Mouse (Mus musculus) intestine, postnatal 0 days (tissue): Measurements from ENCODE around the gene Bmf. TPM values are rescaled to one million over a fixed set of nuclear protein-coding genes. Genes with fewer than 3 reads are reported as not detected.
A peak's percentile ranks its signal among the peaks of the same experiment; 100 is the strongest.

Experiments
- ATAC-seq: fragments of 200-750 bp; cut with Nextera tagmentation; 2 replicates; pipeline ENCODE4 v1.8.0; 2017; ENCODE audit warnings: mild to moderate bottlenecking, moderate TSS enrichment, moderate library complexity
- H3K27ac ChIP-seq: fragments of 300-500 bp; sonication (generic); 2 replicates; pipeline ENCODE4 v1.5.1; 2014; ENCODE audit warnings: mild to moderate bottlenecking, low read depth, low read length, moderate library complexity
- H3K27me3 ChIP-seq: fragments of 300-500 bp; sonication (generic); replicated peaks from 2 replicates; pipeline ENCODE4 v1.6.1; 2014; ENCODE audit warnings: low read length, mixed read lengths; ENCODE audit not compliant: control insufficient read depth, insufficient read depth
- H3K36me3 ChIP-seq: fragments of 300-500 bp; sonication (generic); 2 replicates; pipeline ENCODE4 v1.6.1; 2014; ENCODE audit warnings: mild to moderate bottlenecking, moderate library complexity; ENCODE audit not compliant: control insufficient read depth, insufficient read depth
- H3K4me1 ChIP-seq: fragments of 300-500 bp; sonication (generic); replicated peaks from 2 replicates; pipeline ENCODE4 v1.6.1; 2014; ENCODE audit warnings: antibody characterized with exemption, low read length, mixed read lengths; ENCODE audit not compliant: control insufficient read depth, insufficient read depth
- H3K4me2 ChIP-seq: fragments of 300-500 bp; sonication (generic); replicated peaks from 2 replicates; pipeline ENCODE4 v1.6.1; 2014; ENCODE audit warnings: low read depth, mild to moderate bottlenecking, moderate library complexity
- H3K4me3 ChIP-seq: fragments of 300-500 bp; sonication (generic); 2 replicates; pipeline ENCODE4 v1.5.1; 2014; ENCODE audit warnings: low read depth, low read length
- H3K9ac ChIP-seq: fragments of 300-500 bp; sonication (generic); 2 replicates; pipeline ENCODE4 v1.6.1; 2014; ENCODE audit warnings: mild to moderate bottlenecking, low read depth, low read length
- H3K9me3 ChIP-seq: fragments of 300-500 bp; sonication (generic); 2 replicates; pipeline ENCODE4 v1.6.1; 2016; ENCODE audit warnings: mixed run types; ENCODE audit not compliant: control insufficient read depth
- CTCF ChIP-seq: sonication (generic); IDR thresholded peaks from 2 replicates; pipeline ENCODE4 v1.5.1; 2016; ENCODE audit warnings: low read depth, mild to moderate bottlenecking, control low read depth, antibody characterized with exemption, moderate library complexity
- WGBS: fragments of 180-500 bp; shearing (Covaris S2); extraction: QIAGEN DNeasy Blood & Tissue Kit; methylation state at CpG from one replicate; pipeline ENCODE4 v1.1.7; 2014; 5-methylcytosine and 5-hydroxymethylcytosine counted together
- polyA plus RNA-seq: library from polyadenylated mRNA; unstranded; fragments of >200 nt; fragmentation: Nextera tagmentation; extraction: Ambion mirVana; gene quantifications from 2 replicates; pipeline ENCODE4 v1.2.1, GENCODE M21; 2015

Gene Bmf
- polyA plus RNA-seq, 1 experiment from 2014 or later = 1.4 TPM

GRCm38 (mm10) chr2:118539881-118540516 lies 9.5 kb downstream of the Bmf start:
- Histone ChIP-seq H3K9me3 (no peaks in the 10 kb centered on the region), H3K36me3 (peaks cover 5% of the 10 kb centered on the region; the same call in 1 of the 2 replicates), H3K27ac (peak overlapping the region; percentile 83), H3K4me3 (no peak overlapping the region), H3K4me2 (no peak overlapping the region), H3K27me3 (no peaks in the 10 kb centered on the region), H3K4me1 (peaks cover 19% of the 10 kb centered on the region), H3K9ac (no peak overlapping the region)
- no peak for ATAC-seq
- WGBS = 48% methylated on average over 9 of the region's 9 CpGs
- peak; percentile 20; the same call in 1 of the 2 replicates for TF ChIP-seq CTCF

- H3K4me1 ChIP-seq = peaks cover 19% of the 10 kb centered on the region
Measured at GRCm38 (mm10) chr2:118539040-118539439, 10.4 kb downstream of the Bmf start.

DNA sequence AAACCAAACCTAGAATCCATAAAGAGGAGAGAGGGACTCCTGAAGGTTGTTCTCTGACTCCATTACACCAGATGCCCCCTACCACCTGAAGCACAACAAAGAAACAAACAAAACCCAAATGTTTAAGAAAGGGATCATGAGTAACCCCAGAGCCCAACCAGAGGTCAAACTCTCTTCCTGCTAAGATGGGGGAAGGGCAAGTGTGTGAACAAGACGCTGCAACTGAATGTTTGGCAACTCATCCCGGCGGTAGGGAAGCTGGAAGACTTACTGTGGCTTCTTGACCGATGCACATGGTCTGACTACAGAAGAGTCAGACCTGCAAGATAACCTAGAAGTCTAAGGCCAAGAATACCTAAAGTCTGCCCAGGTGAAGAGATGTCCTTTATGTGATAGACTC lies 12.3 kb downstream of the Bmf start:
- Histone ChIP-seq H3K9me3 (no peaks in the 10 kb centered on the region), H3K36me3 (peaks cover 5% of the 10 kb centered on the region; the same call in 1 of the 2 replicates), H3K27me3 (no peaks in the 10 kb centered on the region), H3K9ac (no peak overlapping the region), H3K4me1 (peaks cover 12% of the 10 kb centered on the region; the same call in 1 of the 2 replicates), H3K4me2 (no peak overlapping the region), H3K4me3 (no peak overlapping the region), H3K27ac (no peak overlapping the region)
- TF ChIP-seq CTCF = no peak
- ATAC-seq = no peak
- WGBS = 31% methylated on average over 4 of the region's 4 CpGs

More at GRCm38 (mm10) chr2:118539040-118539439, 10.4 kb downstream of the Bmf start:
- peaks cover 5% of the 10 kb centered on the region; the same call in 1 of the 2 replicates for H3K36me3 ChIP-seq
- H3K4me2 ChIP-seq = no peak overlapping the region
- H3K27me3 ChIP-seq = no peaks in the 10 kb centered on the region
- WGBS = 78% methylated on average over 8 of the region's 8 CpGs
- peak overlapping the region; percentile 28; the same call in 1 of the 2 replicates for H3K27ac ChIP-seq
- H3K9ac ChIP-seq = no peak overlapping the region
- ATAC-seq = no peak
- TF ChIP-seq CTCF = no peak
- no peaks in the 10 kb centered on the region for H3K9me3 ChIP-seq
- H3K4me3 ChIP-seq = no peak overlapping the region

DNA sequence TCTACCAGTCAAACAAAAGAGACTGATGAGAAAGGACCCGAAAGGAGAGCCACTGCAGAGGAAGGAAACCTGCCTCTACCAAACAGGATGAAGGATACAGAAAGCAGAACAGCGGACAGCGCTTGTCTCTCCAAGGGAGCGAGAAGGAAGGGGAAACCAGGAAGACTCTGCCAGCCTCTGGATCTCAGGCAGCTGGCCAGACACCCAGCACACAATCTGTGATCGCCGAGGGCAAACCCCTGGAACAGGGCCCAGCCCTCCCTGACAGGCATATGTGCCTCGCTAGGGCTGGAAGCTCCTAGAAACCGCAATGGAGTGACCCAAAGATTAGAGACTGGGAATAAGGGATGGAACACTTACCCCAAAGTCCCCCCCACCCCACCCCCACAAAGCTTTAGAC lies 12.9 kb downstream of the Bmf start:
- H3K36me3 ChIP-seq = peaks cover 9% of the 10 kb centered on the region; the same call in 1 of the 2 replicates
- no peaks in the 10 kb centered on the region for H3K9me3 ChIP-seq
- no peaks in the 10 kb centered on the region for H3K27me3 ChIP-seq
- no peak overlapping the region for H3K4me2 ChIP-seq
- H3K4me3 ChIP-seq = no peak overlapping the region
- H3K4me1 ChIP-seq = peaks cover 10% of the 10 kb centered on the region; the same call in 1 of the 2 replicates
- H3K9ac ChIP-seq = no peak overlapping the region
- ATAC-seq = no peak
- no peak for TF ChIP-seq CTCF
- no peak overlapping the region for H3K27ac ChIP-seq
- WGBS = 51% methylated on average over 8 of the region's 8 CpGs

DNA sequence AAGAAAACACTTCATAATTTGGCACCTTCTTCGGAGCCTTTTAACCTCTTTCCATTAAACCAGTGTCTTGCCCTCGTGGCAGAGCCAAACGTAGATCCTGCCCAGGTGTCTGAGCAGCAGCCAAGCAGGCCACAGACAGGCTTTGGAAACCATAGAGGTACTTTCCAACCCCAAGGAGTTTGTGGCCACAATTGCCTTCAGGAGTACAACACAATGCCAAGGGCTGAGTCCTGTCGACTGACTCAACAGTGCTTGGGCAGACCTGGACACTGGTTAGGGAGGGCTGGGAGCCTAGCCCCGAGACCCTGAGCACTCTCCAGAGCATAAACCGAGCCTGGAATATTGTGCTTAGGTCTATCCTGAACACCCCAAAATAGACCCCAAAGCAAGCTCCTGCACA lies 13.4 kb downstream of the Bmf start:
- Histone ChIP-seq H3K27me3 (no peaks in the 10 kb centered on the region), H3K9ac (no peak overlapping the region), H3K36me3 (peaks cover 9% of the 10 kb centered on the region; the same call in 1 of the 2 replicates), H3K27ac (no peak overlapping the region), H3K4me1 (peaks cover 8% of the 10 kb centered on the region; the same call in 1 of the 2 replicates), H3K4me3 (no peak overlapping the region), H3K4me2 (no peak overlapping the region), H3K9me3 (no peaks in the 10 kb centered on the region)
- ATAC-seq = no peak
- TF ChIP-seq CTCF = no peak
- WGBS = 65% methylated on average over 6 of the region's 6 CpGs

GRCm38 (mm10) chr2:118533969-118534368 lies 15.5 kb downstream of the Bmf start:
- Histone ChIP-seq H3K27ac (no peak overlapping the region; the same call in 1 of the 2 replicates), H3K4me3 (no peak overlapping the region), H3K4me2 (no peak overlapping the region), H3K36me3 (peaks cover 9% of the 10 kb centered on the region; the same call in 1 of the 2 replicates), H3K9me3 (no peaks in the 10 kb centered on the region), H3K9ac (no peak overlapping the region), H3K27me3 (no peaks in the 10 kb centered on the region), H3K4me1 (no peaks in the 10 kb centered on the region)
- no peak for TF ChIP-seq CTCF
- ATAC-seq = no peak
- 51% methylated on average over 6 of the region's 6 CpGs for WGBS
